Mouse (Mus musculus): ENCODE measurements around the gene Gapdhs. TPM values are rescaled to one million over a fixed set of nuclear protein-coding genes. Genes with fewer than 3 reads are reported as not detected.
"Not testable (repeated sequence)": the region's sequence is repeated elsewhere in the genome, so short reads cannot be mapped to it uniquely, and the experiment has no call there.

The Gapdhs gene
- 0.90 and 1.2 TPM in 2 replicates for polyA plus RNA-seq (2014; fragmentation: Nextera tagmentation; extraction: Ambion mirVana)

- H3K27me3 ChIP-seq (ENCODE audit: control insufficient read depth, insufficient read depth, low read length); H3K9me3 ChIP-seq (ENCODE audit: control insufficient read depth, low read length); ATAC-seq (ENCODE audit: low read depth); H3K4me2 ChIP-seq (ENCODE audit: low read depth, low read length); H3K4me1 ChIP-seq (ENCODE audit: control insufficient read depth, insufficient read depth, low read length); H3K36me3 ChIP-seq (ENCODE audit: control insufficient read depth, insufficient read depth, low read length); H3K9ac ChIP-seq (replicated peaks; ENCODE audit: low read depth, low read length); H3K27ac ChIP-seq (ENCODE audit: low read depth, low read length); H3K4me3 ChIP-seq (ENCODE audit: low read depth, low read length): not testable (repeated sequence)
- WGBS: no CpG with 5 or more reads among the region's 4 CpGs
These were observed at the start of gene Gapdhs for GRCm38 (mm10) chr7:30743617-30744016. Gene Gapdhs, minus strand, starts transcription at chr7:30743681.

GRCm38 (mm10) chr7:30791921-30792320, 48.4 kb upstream of the Gapdhs start:
- no peaks in the 10 kb centered on the region for H3K9me3 ChIP-seq (ENCODE audit: control insufficient read depth, low read length)
- ATAC-seq (ENCODE audit: low read depth): no peak
- 30% methylated on average over 9 of the region's 9 CpGs for WGBS

GRCm38 (mm10) chr7:30790141-30790540, 46.7 kb upstream of the Gapdhs start:
- 75% methylated on average over 10 of the region's 10 CpGs for WGBS
- no peaks in the 10 kb centered on the region for H3K9me3 ChIP-seq (ENCODE audit: control insufficient read depth, low read length)
- H3K27ac ChIP-seq (ENCODE audit: low read depth, low read length): no peak overlapping the region
- no peaks in the 10 kb centered on the region; the same call in 1 of the 2 replicates for H3K4me1 ChIP-seq (ENCODE audit: control insufficient read depth, insufficient read depth, low read length)
- no peak for ATAC-seq (ENCODE audit: low read depth)
- no peak overlapping the region for H3K4me3 ChIP-seq (ENCODE audit: low read depth, low read length)
- no peaks in the 10 kb centered on the region for H3K36me3 ChIP-seq (ENCODE audit: control insufficient read depth, insufficient read depth, low read length)
- no peaks in the 10 kb centered on the region for H3K27me3 ChIP-seq (ENCODE audit: control insufficient read depth, insufficient read depth, low read length)
- H3K9ac ChIP-seq (replicated peaks; ENCODE audit: low read depth, low read length): no peak overlapping the region
- H3K4me2 ChIP-seq (ENCODE audit: low read depth, low read length): no peak overlapping the region

More at GRCm38 (mm10) chr7:30791921-30792320, 48.4 kb upstream of the Gapdhs start:
- H3K4me2 ChIP-seq (ENCODE audit: low read depth, low read length): no peak overlapping the region
- H3K27ac ChIP-seq (ENCODE audit: low read depth, low read length): no peak overlapping the region
- no peak overlapping the region for H3K9ac ChIP-seq (replicated peaks; ENCODE audit: low read depth, low read length)
- no peaks in the 10 kb centered on the region for H3K4me1 ChIP-seq (ENCODE audit: control insufficient read depth, insufficient read depth, low read length)
- no peaks in the 10 kb centered on the region for H3K27me3 ChIP-seq (ENCODE audit: control insufficient read depth, insufficient read depth, low read length)
- no peak overlapping the region for H3K4me3 ChIP-seq (ENCODE audit: low read depth, low read length)
- no peaks in the 10 kb centered on the region for H3K36me3 ChIP-seq (ENCODE audit: control insufficient read depth, insufficient read depth, low read length)

GRCm38 (mm10) chr7:30787377-30788022, 44.0 kb upstream of the Gapdhs start, which contains the start of gene Krtdap:
Gene Krtdap, plus strand, starts transcription at chr7:30787896.
- H3K4me2 ChIP-seq (ENCODE audit: low read depth, low read length): no peak within 1 kb of the TSS
- no peak for ATAC-seq (ENCODE audit: low read depth)
- H3K4me3 ChIP-seq (ENCODE audit: low read depth, low read length): no peak within 1 kb of the TSS
- 54% methylated on average over 15 of the region's 15 CpGs for WGBS
- no peaks in the 10 kb centered on the region for H3K27me3 ChIP-seq (ENCODE audit: control insufficient read depth, insufficient read depth, low read length)
- H3K36me3 ChIP-seq (ENCODE audit: control insufficient read depth, insufficient read depth, low read length): no peaks in the 10 kb centered on the region
- no peak within 1 kb of the TSS for H3K9ac ChIP-seq (replicated peaks; ENCODE audit: low read depth, low read length)
- H3K9me3 ChIP-seq (ENCODE audit: control insufficient read depth, low read length): no peaks in the 10 kb centered on the region
- H3K4me1 ChIP-seq (ENCODE audit: control insufficient read depth, insufficient read depth, low read length): no peaks in the 10 kb centered on the region; the same call in 1 of the 2 replicates
- H3K27ac ChIP-seq (ENCODE audit: low read depth, low read length): no peak within 1 kb of the TSS

- Histone ChIP-seq H3K36me3 (ENCODE audit: control insufficient read depth, insufficient read depth, low read length) (no peaks in the 10 kb centered on the region), H3K27me3 (ENCODE audit: control insufficient read depth, insufficient read depth, low read length) (no peaks in the 10 kb centered on the region), H3K4me3 (ENCODE audit: low read depth, low read length) (no peak overlapping the region), H3K9me3 (ENCODE audit: control insufficient read depth, low read length) (no peaks in the 10 kb centered on the region), H3K27ac (ENCODE audit: low read depth, low read length) (peak overlapping the region; percentile 49; the same call in 1 of the 2 replicates), H3K4me1 (ENCODE audit: control insufficient read depth, insufficient read depth, low read length) (no peaks in the 10 kb centered on the region; the same call in 1 of the 2 replicates), H3K4me2 (ENCODE audit: low read depth, low read length) (no peak overlapping the region), H3K9ac (replicated peaks; ENCODE audit: low read depth, low read length) (no peak overlapping the region)
- peak; percentile 95 for ATAC-seq (ENCODE audit: low read depth)
- 37% methylated on average over 13 of the region's 13 CpGs for WGBS
These were observed 42.5 kb upstream of the Gapdhs start for GRCm38 (mm10) chr7:30785721-30786546.

GRCm38 (mm10) chr7:30785154-30785553, 41.7 kb upstream of the Gapdhs start:
- no peaks in the 10 kb centered on the region for H3K9me3 ChIP-seq (ENCODE audit: control insufficient read depth, low read length)
- H3K9ac ChIP-seq (replicated peaks; ENCODE audit: low read depth, low read length): no peak overlapping the region
- H3K27ac ChIP-seq (ENCODE audit: low read depth, low read length): peak overlapping the region; percentile 75; the same call in 1 of the 2 replicates
- no peak overlapping the region for H3K4me3 ChIP-seq (ENCODE audit: low read depth, low read length)
- H3K4me2 ChIP-seq (ENCODE audit: low read depth, low read length): no peak overlapping the region
- no peaks in the 10 kb centered on the region; the same call in 1 of the 2 replicates for H3K4me1 ChIP-seq (ENCODE audit: control insufficient read depth, insufficient read depth, low read length)
- H3K27me3 ChIP-seq (ENCODE audit: control insufficient read depth, insufficient read depth, low read length): no peaks in the 10 kb centered on the region
- WGBS: 80% methylated on average over 1 of the region's 1 CpGs
- peak; percentile 9; the same call in 1 of the 2 replicates for ATAC-seq (ENCODE audit: low read depth)
- H3K36me3 ChIP-seq (ENCODE audit: control insufficient read depth, insufficient read depth, low read length): no peaks in the 10 kb centered on the region

- Histone ChIP-seq H3K4me3 (ENCODE audit: low read depth, low read length) (no peak overlapping the region), H3K9ac (replicated peaks; ENCODE audit: low read depth, low read length) (no peak overlapping the region), H3K4me1 (ENCODE audit: control insufficient read depth, insufficient read depth, low read length) (no peaks in the 10 kb centered on the region; the same call in 1 of the 2 replicates), H3K27ac (ENCODE audit: low read depth, low read length) (no peak overlapping the region), H3K9me3 (ENCODE audit: control insufficient read depth, low read length) (no peaks in the 10 kb centered on the region), H3K27me3 (ENCODE audit: control insufficient read depth, insufficient read depth, low read length) (no peaks in the 10 kb centered on the region), H3K36me3 (ENCODE audit: control insufficient read depth, insufficient read depth, low read length) (no peaks in the 10 kb centered on the region), H3K4me2 (ENCODE audit: low read depth, low read length) (no peak overlapping the region)
- WGBS: 88% methylated on average over 3 of the region's 3 CpGs
- no peak for ATAC-seq (ENCODE audit: low read depth)
These were observed 39.2 kb upstream of the Gapdhs start for GRCm38 (mm10) chr7:30782658-30783057.

- WGBS: 66% methylated on average over 3 of the region's 4 CpGs
- H3K36me3 ChIP-seq (ENCODE audit: control insufficient read depth, insufficient read depth, low read length): no peaks in the 10 kb centered on the region
- no peak for ATAC-seq (ENCODE audit: low read depth)
- no peaks in the 10 kb centered on the region for H3K27me3 ChIP-seq (ENCODE audit: control insufficient read depth, insufficient read depth, low read length)
- no peaks in the 10 kb centered on the region; the same call in 1 of the 2 replicates for H3K4me1 ChIP-seq (ENCODE audit: control insufficient read depth, insufficient read depth, low read length)
- no peak overlapping the region for H3K9ac ChIP-seq (replicated peaks; ENCODE audit: low read depth, low read length)
- H3K27ac ChIP-seq (ENCODE audit: low read depth, low read length): no peak overlapping the region
- no peak overlapping the region for H3K4me2 ChIP-seq (ENCODE audit: low read depth, low read length)
- no peak overlapping the region for H3K4me3 ChIP-seq (ENCODE audit: low read depth, low read length)
- no peaks in the 10 kb centered on the region for H3K9me3 ChIP-seq (ENCODE audit: control insufficient read depth, low read length)
These were observed 38.3 kb upstream of the Gapdhs start for GRCm38 (mm10) chr7:30781792-30782191.

GRCm38 (mm10) chr7:30777911-30778310, 34.4 kb upstream of the Gapdhs start:
- ATAC-seq (ENCODE audit: low read depth): no peak
- no peaks in the 10 kb centered on the region for H3K4me1 ChIP-seq (ENCODE audit: control insufficient read depth, insufficient read depth, low read length)
- no peaks in the 10 kb centered on the region for H3K27me3 ChIP-seq (ENCODE audit: control insufficient read depth, insufficient read depth, low read length)
- H3K9me3 ChIP-seq (ENCODE audit: control insufficient read depth, low read length): no peaks in the 10 kb centered on the region
- WGBS: 85% methylated on average over 1 of the region's 1 CpGs
- H3K9ac ChIP-seq (replicated peaks; ENCODE audit: low read depth, low read length): no peak overlapping the region
- H3K4me3 ChIP-seq (ENCODE audit: low read depth, low read length): no peak overlapping the region
- H3K4me2 ChIP-seq (ENCODE audit: low read depth, low read length): no peak overlapping the region
- H3K36me3 ChIP-seq (ENCODE audit: control insufficient read depth, insufficient read depth, low read length): no peaks in the 10 kb centered on the region
- H3K27ac ChIP-seq (ENCODE audit: low read depth, low read length): no peak overlapping the region
